In genomic region chr7:12421741-12422140, GRCm38 (mm10) we compare ENCODE assay signal across 10 mouse cellular contexts. TPM values are rescaled to one million over a fixed set of nuclear protein-coding genes. Genes with fewer than 3 reads are reported as not detected.
A peak's percentile ranks its signal among the peaks of the same experiment; 100 is the strongest.
DNase-seq lines count a peak whose midpoint lies in the region; ATAC-seq lines count a peak whose summit lies in the region.
"Had no signal": no experiment of that assay in that cellular context is flagged by ENCODE, and none has a peak within 500 bp of the region (broad histone marks: within the 10 kb centered on the region; RNA-seq: fewer than 3 reads in every experiment).

No protein-coding gene starts in this region.

- no peak for ATAC-seq in erythroblast, adult 5-6 weeks (replicated peaks; ENCODE audit: low FRiP score, poor library complexity, severe bottlenecking)
- no peak for ATAC-seq in embryonic facial prominence, embryonic 14.5 days (ENCODE audit: low read depth)
- ATAC-seq in limb, embryonic 12.5 days (ENCODE audit: insufficient number of reproducible peaks, insufficient read depth, low FRiP score, low TSS enrichment, low read depth): no peak
- no peak for ATAC-seq in stomach, embryonic 14.5 days (ENCODE audit: insufficient number of reproducible peaks, insufficient read depth, low FRiP score, low read depth)

- H3K27ac ChIP-seq in embryonic facial prominence, embryonic 14.5 days (replicated peaks; ENCODE audit: low read depth, low read length): no peak overlapping the region; the same call in 1 of the 2 replicates
- H3K27ac ChIP-seq in limb, embryonic 12.5 days: no peak overlapping the region
- no peak overlapping the region for H3K27ac ChIP-seq in stomach, embryonic 14.5 days (ENCODE audit: low read length)

- no peaks in the 10 kb centered on the region for H3K27me3 ChIP-seq in erythroblast, embryonic 14.5 days (ENCODE audit: control insufficient read depth)
- no peaks in the 10 kb centered on the region for H3K27me3 ChIP-seq in embryonic facial prominence, embryonic 14.5 days (replicated peaks; ENCODE audit: control insufficient read depth, insufficient read depth, low read length)
- no peaks in the 10 kb centered on the region for H3K27me3 ChIP-seq in limb, embryonic 12.5 days
- no peaks in the 10 kb centered on the region for H3K27me3 ChIP-seq in stomach, embryonic 14.5 days (ENCODE audit: control insufficient read depth, insufficient read depth, low read length)

- 54% methylated on average over 5 of the region's 5 CpGs for WGBS in embryonic facial prominence, embryonic 14.5 days
- 66% methylated on average over 5 of the region's 5 CpGs for WGBS in limb, embryonic 12.5 days
- WGBS in stomach, embryonic 14.5 days: 43% methylated on average over 5 of the region's 5 CpGs

- DNase-seq in 3T3-L1 (ENCODE audit: low read depth, low spot score): peak; percentile 2
- no peak for DNase-seq in embryonic facial prominence, embryonic 14.5 days (ENCODE audit: low spot score)
- DNase-seq in layer of hippocampus, adult 9-10 months (ENCODE audit: low spot score): no peak
- no peak for DNase-seq in spleen, adult 12 weeks (ENCODE audit: low spot score)

- H3K4me1 ChIP-seq in erythroblast, embryonic 14.5 days (ENCODE audit: control insufficient read depth): peaks cover 9% of the 10 kb centered on the region
- 0 out of 2 replicates have a peak, but pooled peaks cover 4% of the 10 kb centered on the region for H3K4me1 ChIP-seq in embryonic facial prominence, embryonic 14.5 days (ENCODE audit: control insufficient read depth, insufficient read depth, low read length)
- peaks cover 8% of the 10 kb centered on the region; the same call in 1 of the 2 replicates for H3K4me1 ChIP-seq in limb, embryonic 12.5 days (replicated peaks)
- H3K4me1 ChIP-seq in stomach, embryonic 14.5 days (ENCODE audit: control insufficient read depth, insufficient read depth, low read length): peaks cover 4% of the 10 kb centered on the region; the same call in 1 of the 2 replicates

- H3K4me2 ChIP-seq in embryonic facial prominence, embryonic 14.5 days (ENCODE audit: low read depth, low read length): peak overlapping the region; percentile 77
- H3K4me2 ChIP-seq in limb, embryonic 12.5 days: peak overlapping the region; percentile 63
- peak overlapping the region; percentile 63 for H3K4me2 ChIP-seq in stomach, embryonic 14.5 days (replicated peaks; ENCODE audit: low read depth, low read length)

- H3K36me3 ChIP-seq in erythroblast, embryonic 14.5 days (ENCODE audit: control insufficient read depth): no peaks in the 10 kb centered on the region; the same call in 1 of the 2 replicates
- peaks cover 13% of the 10 kb centered on the region for H3K36me3 ChIP-seq in embryonic facial prominence, embryonic 14.5 days (ENCODE audit: control insufficient read depth, insufficient read depth, low read length)
- H3K36me3 ChIP-seq in limb, embryonic 12.5 days: peaks cover 30% of the 10 kb centered on the region
- H3K36me3 ChIP-seq in stomach, embryonic 14.5 days (ENCODE audit: control insufficient read depth, insufficient read depth, low read length): peaks cover 4% of the 10 kb centered on the region; the same call in 1 of the 2 replicates

- H3K4me3 ChIP-seq in erythroblast, embryonic 14.5 days (replicated peaks): peak overlapping the region; percentile 67
- peak overlapping the region; percentile 65 for H3K4me3 ChIP-seq in embryonic facial prominence, embryonic 14.5 days (ENCODE audit: low read depth, low read length)
- H3K4me3 ChIP-seq in limb, embryonic 12.5 days (replicated peaks): peak overlapping the region; percentile 56
- peak overlapping the region; percentile 58 for H3K4me3 ChIP-seq in stomach, embryonic 14.5 days (ENCODE audit: low read depth, low read length)

- H3K9me3 ChIP-seq in erythroblast, embryonic 14.5 days (ENCODE audit: control insufficient read depth, low read length): no peaks in the 10 kb centered on the region
- no peaks in the 10 kb centered on the region for H3K9me3 ChIP-seq in embryonic facial prominence, embryonic 14.5 days (ENCODE audit: control insufficient read depth, low read length)
- H3K9me3 ChIP-seq in limb, embryonic 12.5 days: 0 out of 2 replicates have a peak, but pooled peaks cover 4% of the 10 kb centered on the region
- no peaks in the 10 kb centered on the region for H3K9me3 ChIP-seq in stomach, embryonic 14.5 days (ENCODE audit: control insufficient read depth, low read depth, low read length)

- peak overlapping the region; percentile 91 for H3K9ac ChIP-seq in embryonic facial prominence, embryonic 14.5 days (ENCODE audit: low read depth, low read length)
- H3K9ac ChIP-seq in limb, embryonic 12.5 days (replicated peaks): peak overlapping the region; percentile 74
- H3K9ac ChIP-seq in stomach, embryonic 14.5 days (replicated peaks; ENCODE audit: low read depth, low read length): peak overlapping the region; percentile 51; the same call in 1 of the 2 replicates

RNA-seq across cellular contexts. Expression of gene Zfp551, which starts 0.8 kb away (rescaled TPM):
- polyA plus RNA-seq in erythroblast, embryonic 14.5 days (2012): not detected in 2 replicates
- not detected in 2 replicates for total RNA-seq in erythroblast, adult 5-6 weeks (2015; ENCODE audit: low replicate concordance)
- not detected in 2 replicates for total RNA-seq in erythroblast, adult 5-6 weeks (2017; ENCODE audit: low replicate concordance)
- polyA plus RNA-seq in embryonic facial prominence, embryonic 14.5 days (2014; fragmentation: Nextera tagmentation; extraction: Ambion mirVana): 4.2 and 5.1 TPM in 2 replicates
- 4.6 and 5.8 TPM in 2 replicates for polyA plus RNA-seq in limb, embryonic 12.5 days (2016; fragmentation: Nextera tagmentation; extraction: Ambion mirVana)
- polyA plus RNA-seq in stomach, embryonic 14.5 days (2014; fragmentation: Nextera tagmentation; extraction: Ambion mirVana): 4.5 and 4.8 TPM in 2 replicates

RNA-seq across cellular contexts. Expression of gene Vmn1r84, which starts 52.7 kb away (rescaled TPM):
- polyA plus RNA-seq in erythroblast, embryonic 14.5 days (2012): not detected in 2 replicates
- not detected in 2 replicates for total RNA-seq in erythroblast, adult 5-6 weeks (2015; ENCODE audit: low replicate concordance)
- not detected in 2 replicates for total RNA-seq in erythroblast, adult 5-6 weeks (2017; ENCODE audit: low replicate concordance)
- polyA plus RNA-seq in embryonic facial prominence, embryonic 14.5 days (2014; fragmentation: Nextera tagmentation; extraction: Ambion mirVana): not detected in 2 replicates
- polyA plus RNA-seq in limb, embryonic 12.5 days (2016; fragmentation: Nextera tagmentation; extraction: Ambion mirVana): not detected in 2 replicates
- not detected in 2 replicates for polyA plus RNA-seq in stomach, embryonic 14.5 days (2014; fragmentation: Nextera tagmentation; extraction: Ambion mirVana)
- total RNA-seq: layer of hippocampus, postnatal 10 days had no signal
- polyA plus RNA-seq: Patski had no signal

RNA-seq across cellular contexts. Expression of gene Zfp606, which starts 56.4 kb away (rescaled TPM):
- 0.06 TPM in 1 of 2 replicates, not detected in the other for polyA plus RNA-seq in erythroblast, embryonic 14.5 days (2012)
- total RNA-seq in erythroblast, adult 5-6 weeks (2015; ENCODE audit: low replicate concordance): 0.19 and 4.4 TPM in 2 replicates
- total RNA-seq in erythroblast, adult 5-6 weeks (2017; ENCODE audit: low replicate concordance): 1.4 and 2.6 TPM in 2 replicates
- 21.8 and 22.3 TPM in 2 replicates for polyA plus RNA-seq in embryonic facial prominence, embryonic 14.5 days (2014; fragmentation: Nextera tagmentation; extraction: Ambion mirVana)
- polyA plus RNA-seq in limb, embryonic 12.5 days (2016; fragmentation: Nextera tagmentation; extraction: Ambion mirVana): 36.5 and 37.0 TPM in 2 replicates
- polyA plus RNA-seq in stomach, embryonic 14.5 days (2014; fragmentation: Nextera tagmentation; extraction: Ambion mirVana): 27.2 and 27.3 TPM in 2 replicates

Comparison
In these comparisons a context has a peak if more than half of its experiments do, and no peak if none do; other contexts are left out.
1. RNA of gene Zfp606, which starts 56.4 kb away (polyA plus RNA-seq): 36.5 to 37.0 TPM in limb, embryonic 12.5 days, 27.2 to 27.3 TPM in stomach, embryonic 14.5 days and 21.8 to 22.3 TPM in embryonic facial prominence, embryonic 14.5 days; 0.06 TPM in erythroblast, embryonic 14.5 days; every median in the first group is over 10 times any median in the second.
2. Peak in every context shown above with its lines, with median percentiles within 50 percentile points of each other: H3K4me3 ChIP-seq, H3K4me2 ChIP-seq and H3K9ac ChIP-seq.